Mouse (Mus musculus) embryonic fibroblast, embryonic 13.5 days (primary cell): ENCODE measurements around the gene Fam160a1.

Source experiments
- CTCF ChIP-seq: IDR thresholded peaks from 2 replicates; pipeline ENCODE4 v1.5.1; 2011; ENCODE audit warnings: mild to moderate bottlenecking, control low read depth, low read length, moderate library complexity, borderline replicate concordance; ENCODE audit not compliant: insufficient read depth
- POLR2A ChIP-seq: IDR thresholded peaks from 2 replicates; pipeline ENCODE4 v1.6.1; 2011; ENCODE audit warnings: low read depth, mild to moderate bottlenecking, control low read depth, low read length, moderate library complexity

- TF ChIP-seq CTCF = no peak
- TF ChIP-seq POLR2A = no peak
Observed at GRCm38 (mm10) chr3:85616389-85616788, 200.7 kb downstream of the Fam160a1 start.
